ENCODE assay signal across 15 mouse cellular contexts in genomic region chr13:113425907-113426306, GRCm38 (mm10).
"Had no signal": no experiment of that assay in that cellular context is flagged by ENCODE, and none has a peak within 500 bp of the region (broad histone marks: within the 10 kb centered on the region; RNA-seq: fewer than 3 reads in every experiment).

No protein-coding gene starts in this region.

- H3K36me3 ChIP-seq: lung, embryonic 15.5 days; midbrain, embryonic 12.5 days; midbrain, embryonic 15.5 days; neural tube, embryonic 12.5 days had no signal

- H3K4me2 ChIP-seq: lung, embryonic 15.5 days; midbrain, embryonic 12.5 days; midbrain, embryonic 15.5 days; neural tube, embryonic 12.5 days had no signal

- DNase-seq: liver, postnatal 0 days; lung, adult 2 months; lung, postnatal 14 days; lung, postnatal 36 days; right cerebral cortex, postnatal 14 days; spleen, adult 18-20 months; thymus, adult 18-20 months; thymus, postnatal 14 days; thymus, postnatal 36 days had no signal

- H3K27me3 ChIP-seq: lung, embryonic 15.5 days; megakaryocyte, embryonic 14.5 days; midbrain, embryonic 12.5 days; midbrain, embryonic 15.5 days; neural tube, embryonic 12.5 days had no signal

- H3K9ac ChIP-seq: liver, postnatal 0 days; lung, embryonic 15.5 days; midbrain, embryonic 12.5 days; midbrain, embryonic 15.5 days; neural tube, embryonic 12.5 days had no signal

- H3K4me3 ChIP-seq: lung, embryonic 15.5 days; megakaryocyte, embryonic 14.5 days; midbrain, embryonic 12.5 days; midbrain, embryonic 15.5 days; neural tube, embryonic 12.5 days had no signal

- H3K9me3 ChIP-seq: lung, embryonic 15.5 days; midbrain, embryonic 12.5 days; midbrain, embryonic 15.5 days; neural tube, embryonic 12.5 days had no signal

- H3K27ac ChIP-seq: lung, embryonic 15.5 days; macrophage; midbrain, embryonic 12.5 days; midbrain, embryonic 15.5 days; neural tube, embryonic 12.5 days had no signal

- H3K4me1 ChIP-seq: midbrain, embryonic 12.5 days; midbrain, embryonic 15.5 days; neural tube, embryonic 12.5 days had no signal
